Mouse (Mus musculus): Measurements from ENCODE around the gene Gpkow. TPM values are rescaled to one million over a fixed set of nuclear protein-coding genes. Genes with fewer than 3 reads are reported as not detected.

Gene Gpkow
- polyA plus RNA-seq, 1 experiment = 4.0 TPM

- H3K27ac ChIP-seq (ENCODE audit: control insufficient read depth, insufficient read depth, low read depth, low read length) = no peak overlapping the region
- peak overlapping the region; percentile 17 for H3K4me3 ChIP-seq (ENCODE audit: control insufficient read depth, low read depth, low read length)
- peaks cover 25% of the 10 kb centered on the region for H3K4me1 ChIP-seq (ENCODE audit: control insufficient read depth, insufficient read depth, low read length)
- H3K36me3 ChIP-seq (ENCODE audit: control insufficient read depth, insufficient read depth, low read length) = no peaks in the 10 kb centered on the region
- no peak for TF ChIP-seq POLR2A (IDR thresholded peaks at IDR 0.05; ENCODE audit: control insufficient read depth, low read depth, low read length)
- H3K27me3 ChIP-seq (ENCODE audit: control insufficient read depth, insufficient read depth, low read length) = no peaks in the 10 kb centered on the region
Observed at GRCm38 (mm10) chrX:7674284-7675000, 22.5 kb upstream of the Gpkow start.

- TF ChIP-seq CTCF (IDR thresholded peaks at IDR 0.05; ENCODE audit: control insufficient read depth, insufficient read depth, insufficient replicate concordance, low read depth, low read length) = no peak
- no peak for TF ChIP-seq POLR2A (IDR thresholded peaks at IDR 0.05; ENCODE audit: control insufficient read depth, low read depth, low read length)
- Histone ChIP-seq H3K27ac (ENCODE audit: control insufficient read depth, insufficient read depth, low read depth, low read length) (no peak overlapping the region), H3K36me3 (ENCODE audit: control insufficient read depth, insufficient read depth, low read length) (no peaks in the 10 kb centered on the region), H3K27me3 (ENCODE audit: control insufficient read depth, insufficient read depth, low read length) (no peaks in the 10 kb centered on the region), H3K4me1 (ENCODE audit: control insufficient read depth, insufficient read depth, low read length) (peaks cover 25% of the 10 kb centered on the region), H3K4me3 (ENCODE audit: control insufficient read depth, low read depth, low read length) (no peak overlapping the region; the same call in 1 of the 2 replicates)
Observed at GRCm38 (mm10) chrX:7675001-7675380, 21.9 kb upstream of the Gpkow start.

- H3K4me1 ChIP-seq (ENCODE audit: control insufficient read depth, insufficient read depth, low read length) = peaks cover 9% of the 10 kb centered on the region
- no peaks in the 10 kb centered on the region for H3K36me3 ChIP-seq (ENCODE audit: control insufficient read depth, insufficient read depth, low read length)
- no peak overlapping the region for H3K4me3 ChIP-seq (ENCODE audit: control insufficient read depth, low read depth, low read length)
- TF ChIP-seq POLR2A (IDR thresholded peaks at IDR 0.05; ENCODE audit: control insufficient read depth, low read depth, low read length) (no peak), CTCF (IDR thresholded peaks at IDR 0.05; ENCODE audit: control insufficient read depth, insufficient read depth, insufficient replicate concordance, low read depth, low read length) (no peak)
- no peak overlapping the region for H3K27ac ChIP-seq (ENCODE audit: control insufficient read depth, insufficient read depth, low read depth, low read length)
- H3K27me3 ChIP-seq (ENCODE audit: control insufficient read depth, insufficient read depth, low read length) = no peaks in the 10 kb centered on the region
Observed at GRCm38 (mm10) chrX:7678986-7679385, 17.9 kb upstream of the Gpkow start.

- no peak for TF ChIP-seq POLR2A (IDR thresholded peaks at IDR 0.05; ENCODE audit: control insufficient read depth, low read depth, low read length)
- peak; percentile 57 for TF ChIP-seq CTCF (IDR thresholded peaks at IDR 0.05; ENCODE audit: control insufficient read depth, insufficient read depth, insufficient replicate concordance, low read depth, low read length)
- H3K27ac ChIP-seq (ENCODE audit: control insufficient read depth, insufficient read depth, low read depth, low read length) = no peak overlapping the region
Observed at GRCm38 (mm10) chrX:7679405-7680056, 17.4 kb upstream of the Gpkow start.

GRCm38 (mm10) chrX:7680057-7680412, 16.9 kb upstream of the Gpkow start:
- Histone ChIP-seq H3K27ac (ENCODE audit: control insufficient read depth, insufficient read depth, low read depth, low read length) (no peak overlapping the region), H3K4me3 (ENCODE audit: control insufficient read depth, low read depth, low read length) (peak overlapping the region; percentile 3)
- no peak for TF ChIP-seq CTCF (IDR thresholded peaks at IDR 0.05; ENCODE audit: control insufficient read depth, insufficient read depth, insufficient replicate concordance, low read depth, low read length)
- TF ChIP-seq POLR2A (IDR thresholded peaks at IDR 0.05; ENCODE audit: control insufficient read depth, low read depth, low read length) = no peak

More at GRCm38 (mm10) chrX:7679405-7680056, 17.4 kb upstream of the Gpkow start:
- Histone ChIP-seq H3K4me3 (ENCODE audit: control insufficient read depth, low read depth, low read length) (peak overlapping the region; percentile 51), H3K4me1 (ENCODE audit: control insufficient read depth, insufficient read depth, low read length) (peaks cover 4% of the 10 kb centered on the region), H3K36me3 (ENCODE audit: control insufficient read depth, insufficient read depth, low read length) (no peaks in the 10 kb centered on the region), H3K27me3 (ENCODE audit: control insufficient read depth, insufficient read depth, low read length) (no peaks in the 10 kb centered on the region)

GRCm38 (mm10) chrX:7680864-7681263, 16.1 kb upstream of the Gpkow start, which contains the start of gene Magix:
Gene Magix, minus strand, starts transcription at chrX:7681251.
- no peak within 1 kb of the TSS for H3K27ac ChIP-seq (ENCODE audit: control insufficient read depth, insufficient read depth, low read depth, low read length)
- H3K4me1 ChIP-seq (ENCODE audit: control insufficient read depth, insufficient read depth, low read length) = no peaks in the 10 kb centered on the region; the same call in 1 of the 2 replicates
- peak within 1 kb of the TSS; percentile 3; the same call in 1 of the 2 replicates for H3K4me3 ChIP-seq (ENCODE audit: control insufficient read depth, low read depth, low read length)
- H3K36me3 ChIP-seq (ENCODE audit: control insufficient read depth, insufficient read depth, low read length) = no peaks in the 10 kb centered on the region
- no peak for TF ChIP-seq POLR2A (IDR thresholded peaks at IDR 0.05; ENCODE audit: control insufficient read depth, low read depth, low read length)
- no peak for TF ChIP-seq CTCF (IDR thresholded peaks at IDR 0.05; ENCODE audit: control insufficient read depth, insufficient read depth, insufficient replicate concordance, low read depth, low read length)
- H3K27me3 ChIP-seq (ENCODE audit: control insufficient read depth, insufficient read depth, low read length) = no peaks in the 10 kb centered on the region

More at GRCm38 (mm10) chrX:7680057-7680412, 16.9 kb upstream of the Gpkow start:
- H3K36me3 ChIP-seq (ENCODE audit: control insufficient read depth, insufficient read depth, low read length) = no peaks in the 10 kb centered on the region
- peaks cover under 1% of the 10 kb centered on the region; the same call in 1 of the 2 replicates for H3K4me1 ChIP-seq (ENCODE audit: control insufficient read depth, insufficient read depth, low read length)
- H3K27me3 ChIP-seq (ENCODE audit: control insufficient read depth, insufficient read depth, low read length) = no peaks in the 10 kb centered on the region

GRCm38 (mm10) chrX:7688321-7688720, 8.6 kb upstream of the Gpkow start:
- Histone ChIP-seq H3K4me1 (ENCODE audit: control insufficient read depth, insufficient read depth, low read length) (no peaks in the 10 kb centered on the region), H3K27ac (ENCODE audit: control insufficient read depth, insufficient read depth, low read depth, low read length) (no peak overlapping the region), H3K36me3 (ENCODE audit: control insufficient read depth, insufficient read depth, low read length) (no peaks in the 10 kb centered on the region), H3K27me3 (ENCODE audit: control insufficient read depth, insufficient read depth, low read length) (no peaks in the 10 kb centered on the region), H3K4me3 (ENCODE audit: control insufficient read depth, low read depth, low read length) (no peak overlapping the region)
- TF ChIP-seq CTCF (IDR thresholded peaks at IDR 0.05; ENCODE audit: control insufficient read depth, insufficient read depth, insufficient replicate concordance, low read depth, low read length) (no peak), POLR2A (IDR thresholded peaks at IDR 0.05; ENCODE audit: control insufficient read depth, low read depth, low read length) (no peak)
